Mouse (Mus musculus) E14TG2a.4 (cell line): Measurements from ENCODE around the gene Cox6b2.

Source experiments
- CTCF ChIP-seq: conservative IDR thresholded peaks from 2 replicates; pipeline ENCODE4 v1.5.1; 2014; ENCODE audit warnings: low read length
- NANOG ChIP-seq: IDR thresholded peaks from 2 replicates; pipeline ENCODE4 v1.6.1; 2014; ENCODE audit warnings: borderline replicate concordance, low read length, mixed read lengths

- TF ChIP-seq CTCF: no peak
- TF ChIP-seq NANOG: no peak
Observed at GRCm38 (mm10) chr7:4794631-4795168, 41.8 kb upstream of the Cox6b2 start.
